21 mouse cellular contexts compared by ENCODE assay signal in the genomic region with DNA sequence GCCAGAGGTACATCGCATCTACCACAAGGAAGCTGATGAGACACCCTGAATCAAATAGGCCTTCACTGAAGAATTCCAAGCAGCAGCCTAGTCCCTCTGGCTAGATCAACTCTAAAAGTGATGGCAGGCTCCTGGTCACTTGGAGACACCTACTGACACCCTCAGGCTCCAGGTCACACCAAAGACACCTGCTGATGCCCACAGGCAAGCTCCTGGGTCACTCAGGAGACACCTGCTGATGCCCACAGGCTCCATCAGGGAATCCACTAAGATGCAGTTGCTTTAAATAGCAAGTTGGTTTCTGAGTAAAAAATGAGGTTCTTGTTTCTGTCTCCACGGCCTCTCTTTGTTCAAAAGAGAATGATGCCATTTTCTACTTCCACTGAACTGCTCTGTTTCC.
DNase-seq lines count a peak whose midpoint lies in the region; ATAC-seq and TF ChIP-seq lines count a peak whose summit lies in the region.
"Had no signal": no experiment of that assay in that cellular context is flagged by ENCODE, and none has a peak within 500 bp of the region (broad histone marks: within the 10 kb centered on the region; RNA-seq: fewer than 3 reads in every experiment).

No protein-coding gene starts in this region.

- ATAC-seq in hindbrain, embryonic 12.5 days (ENCODE audit: low FRiP score) = no peak
- ATAC-seq in forebrain, embryonic 12.5 days (ENCODE audit: low FRiP score) = no peak
- ATAC-seq: CD4-positive, CD25-positive, alpha-beta regulatory T cell, adult 4 months; forebrain, embryonic 15.5 days; hindbrain, embryonic 16.5 days; intestine, embryonic 15.5 days; Patski had no signal

- H3K79me2 ChIP-seq in heart, adult 2 months (replicated peaks; ENCODE audit: control insufficient read depth, insufficient read depth, low read length) = no peaks in the 10 kb centered on the region

- no peaks in the 10 kb centered on the region for H3K27me3 ChIP-seq in heart, adult 2 months (ENCODE audit: control insufficient read depth, insufficient read depth, low read length)
- no peaks in the 10 kb centered on the region for H3K27me3 ChIP-seq in ES-Bruce4 (ENCODE audit: control insufficient read depth, insufficient read depth, low read length, poor library complexity, severe bottlenecking)
- no peaks in the 10 kb centered on the region for H3K27me3 ChIP-seq in hindbrain, embryonic 12.5 days
- H3K27me3 ChIP-seq in forebrain, embryonic 12.5 days = no peaks in the 10 kb centered on the region
- H3K27me3 ChIP-seq: embryonic facial prominence, embryonic 12.5 days; forebrain, embryonic 15.5 days; hindbrain, embryonic 13.5 days; intestine, embryonic 15.5 days; Patski had no signal

- no peaks in the 10 kb centered on the region for H3K9me3 ChIP-seq in ES-Bruce4 (replicated peaks; ENCODE audit: control insufficient read depth, insufficient read depth, low read length, poor library complexity, severe bottlenecking)
- no peaks in the 10 kb centered on the region for H3K9me3 ChIP-seq in hindbrain, embryonic 12.5 days (replicated peaks)
- H3K9me3 ChIP-seq in forebrain, embryonic 12.5 days = no peaks in the 10 kb centered on the region
- H3K9me3 ChIP-seq: embryonic facial prominence, embryonic 12.5 days; forebrain, embryonic 15.5 days; hindbrain, embryonic 13.5 days; intestine, embryonic 15.5 days had no signal

- H3K9ac ChIP-seq in heart, adult 2 months (ENCODE audit: low read depth, low read length) = no peak overlapping the region
- no peak overlapping the region for H3K9ac ChIP-seq in ES-Bruce4 (ENCODE audit: low read depth, poor library complexity, severe bottlenecking)
- H3K9ac ChIP-seq in hindbrain, embryonic 12.5 days = no peak overlapping the region
- H3K9ac ChIP-seq in forebrain, embryonic 12.5 days = no peak overlapping the region
- H3K9ac ChIP-seq: embryonic facial prominence, embryonic 12.5 days; forebrain, embryonic 15.5 days; hindbrain, embryonic 13.5 days; intestine, embryonic 15.5 days had no signal

- H3K4me3 ChIP-seq in heart, adult 2 months = no peak overlapping the region
- no peak overlapping the region for H3K4me3 ChIP-seq in ES-Bruce4 (ENCODE audit: low read depth, low read length)
- H3K4me3 ChIP-seq in hindbrain, embryonic 12.5 days = no peak overlapping the region
- H3K4me3 ChIP-seq in forebrain, embryonic 12.5 days (replicated peaks) = no peak overlapping the region
- H3K4me3 ChIP-seq: embryonic facial prominence, embryonic 12.5 days; forebrain, embryonic 15.5 days; hindbrain, embryonic 13.5 days; intestine, embryonic 15.5 days had no signal

- peak; percentile 58 for DNase-seq in heart, adult 11 months
- no peak for DNase-seq in heart, adult 2 months
- peak; percentile 39 for DNase-seq in Muller cell, postnatal 12 days (ENCODE audit: inconsistent ontology term)
- DNase-seq: adrenal gland, postnatal 10 days; adrenal gland, postnatal 36 days; cerebellum, adult 18-20 months; cerebellum, adult 9-10 months; cerebellum, postnatal 14 days; gastrocnemius, postnatal 25 days; kidney, adult 11 months had no signal

- H3K36me3 ChIP-seq in heart, adult 2 months (ENCODE audit: control insufficient read depth, insufficient read depth, low read length) = no peaks in the 10 kb centered on the region; the same call in 1 of the 2 replicates
- no peaks in the 10 kb centered on the region for H3K36me3 ChIP-seq in ES-Bruce4 (ENCODE audit: control insufficient read depth, insufficient read depth, low read length, poor library complexity, severe bottlenecking)
- H3K36me3 ChIP-seq in hindbrain, embryonic 12.5 days = no peaks in the 10 kb centered on the region
- no peaks in the 10 kb centered on the region for H3K36me3 ChIP-seq in forebrain, embryonic 12.5 days (replicated peaks)
- H3K36me3 ChIP-seq: embryonic facial prominence, embryonic 12.5 days; forebrain, embryonic 15.5 days; hindbrain, embryonic 13.5 days; intestine, embryonic 15.5 days had no signal

- H3K27ac ChIP-seq in heart, adult 2 months = no peak overlapping the region
- no peak overlapping the region for H3K27ac ChIP-seq in ES-Bruce4 (ENCODE audit: insufficient read depth, low read length)
- H3K27ac ChIP-seq in hindbrain, embryonic 12.5 days = no peak overlapping the region
- no peak overlapping the region for H3K27ac ChIP-seq in forebrain, embryonic 12.5 days
- H3K27ac ChIP-seq: embryonic facial prominence, embryonic 12.5 days; forebrain, embryonic 15.5 days; hindbrain, embryonic 13.5 days; intestine, embryonic 15.5 days had no signal

- no peaks in the 10 kb centered on the region; the same call in none of the 2 replicates for H3K4me1 ChIP-seq in heart, adult 2 months (ENCODE audit: control insufficient read depth, insufficient read depth, low read length)
- H3K4me1 ChIP-seq in ES-Bruce4 (ENCODE audit: control insufficient read depth, insufficient read depth, low read length) = peaks cover 2% of the 10 kb centered on the region
- H3K4me1 ChIP-seq in hindbrain, embryonic 12.5 days = peaks cover 3% of the 10 kb centered on the region
- H3K4me1 ChIP-seq in forebrain, embryonic 12.5 days = no peaks in the 10 kb centered on the region; the same call in 1 of the 2 replicates
- H3K4me1 ChIP-seq: forebrain, embryonic 15.5 days; intestine, embryonic 15.5 days had no signal

- TF ChIP-seq POLR2A in heart, adult 2 months (IDR thresholded peaks at IDR 0.05; ENCODE audit: insufficient read depth, low read depth, low read length) = no peak
- no peak for TF ChIP-seq POLR2A in ES-Bruce4 (IDR thresholded peaks at IDR 0.05; ENCODE audit: insufficient read depth, low read length)

- intact Hi-C loops in heart, adult 2 months (cut with DNase I) = no loop called here

- no peak for TF ChIP-seq CTCF in heart, adult 2 months (IDR thresholded peaks at IDR 0.05)
- TF ChIP-seq CTCF in ES-Bruce4 (IDR thresholded peaks at IDR 0.05; ENCODE audit: low read depth, low read length) = no peak

- no peak for TF ChIP-seq EP300 in heart, adult 2 months (IDR thresholded peaks at IDR 0.05; ENCODE audit: insufficient read depth, low read depth, low read length)
- TF ChIP-seq EP300 in ES-Bruce4 (IDR thresholded peaks at IDR 0.05; ENCODE audit: insufficient read depth, low read depth, low read length) = peak; percentile 76; the same call in 1 of the 2 replicates

- no peak overlapping the region for H3K4me2 ChIP-seq in hindbrain, embryonic 12.5 days (replicated peaks)
- H3K4me2 ChIP-seq in forebrain, embryonic 12.5 days = no peak overlapping the region
- H3K4me2 ChIP-seq: embryonic facial prominence, embryonic 12.5 days; forebrain, embryonic 15.5 days; heart, embryonic 11.5 days; hindbrain, embryonic 13.5 days; intestine, embryonic 15.5 days had no signal

- WGBS in heart, adult 2 months = 85% methylated on average over 2 of the region's 2 CpGs
- WGBS in hindbrain, embryonic 12.5 days = 68% methylated on average over 2 of the region's 2 CpGs
- 74% methylated on average over 2 of the region's 2 CpGs for WGBS in forebrain, embryonic 12.5 days

Comparison
In these comparisons a context has a peak if more than half of its experiments do, and no peak if none do; other contexts are left out.
1. DNase-seq: peak in heart, adult 11 months (single experiment) and Muller cell, postnatal 12 days (single experiment); none in heart, adult 2 months (0 of 2).